Mouse (Mus musculus) WW6 (cell line): ENCODE measurements around the gene Grik3.
A peak's percentile ranks its signal among the peaks of the same experiment; 100 is the strongest.

Source experiments
- DNase-seq: peaks from one replicate; pipeline ENCODE4 v3.0.0-alpha.2; 2013; ENCODE audit warnings: low read depth, low spot score

Gene Grik3

DNA sequence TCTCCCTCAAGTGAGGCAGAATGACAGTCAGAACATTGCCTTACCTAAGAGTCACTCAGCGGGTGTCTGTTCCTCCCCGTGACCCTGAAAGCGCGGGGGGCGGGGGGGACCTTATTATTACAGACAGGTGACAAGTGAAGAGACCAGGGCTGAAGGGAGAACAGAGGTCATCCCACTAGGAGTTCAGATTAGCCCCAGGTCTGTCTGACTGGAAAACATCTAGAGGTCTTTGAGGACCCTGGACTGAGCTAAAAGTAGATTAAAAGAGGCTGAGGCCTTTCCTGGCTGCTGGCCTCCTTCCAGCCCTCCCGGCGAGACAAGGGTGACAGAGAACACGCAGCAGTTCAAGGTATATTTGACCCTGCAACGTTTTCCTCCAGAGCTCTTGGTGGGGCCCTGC lies 150.0 kb downstream of the Grik3 start:
- no peak for DNase-seq

DNA sequence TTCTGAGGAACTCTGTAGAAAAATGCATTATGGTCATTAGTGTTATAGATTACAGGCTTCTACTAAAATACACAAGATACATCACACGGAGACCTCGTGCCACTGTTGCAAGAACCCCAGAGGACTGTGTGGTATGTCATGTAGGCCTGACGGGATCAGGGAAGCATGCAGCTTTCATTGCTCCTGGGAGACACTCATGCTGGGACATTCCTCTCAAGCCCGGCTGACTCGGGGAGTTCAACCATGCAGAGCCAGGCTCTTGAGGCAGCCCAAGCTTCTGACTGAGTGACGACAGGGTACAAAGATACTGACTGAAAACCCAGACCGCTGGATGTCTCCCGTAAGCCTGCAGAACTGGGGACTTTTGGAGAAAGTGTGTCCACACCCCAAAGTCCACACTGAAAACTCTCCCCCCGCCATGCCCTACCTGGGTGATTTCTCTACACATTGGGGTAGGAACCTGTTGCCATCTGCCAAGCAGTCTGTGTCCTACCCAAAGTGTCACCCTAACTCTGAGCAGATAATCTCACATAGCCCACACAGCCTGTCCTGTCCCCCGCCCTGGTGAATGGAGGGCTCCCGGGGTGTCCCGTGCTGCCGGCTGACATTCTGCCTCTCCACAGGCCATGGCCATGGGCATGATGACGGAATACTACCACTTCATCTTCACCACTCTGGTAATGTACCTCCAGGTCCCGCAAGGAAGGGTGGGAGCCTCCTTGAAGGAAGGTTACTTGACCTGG lies 150.6 kb downstream of the Grik3 start:
- no peak for DNase-seq

DNA sequence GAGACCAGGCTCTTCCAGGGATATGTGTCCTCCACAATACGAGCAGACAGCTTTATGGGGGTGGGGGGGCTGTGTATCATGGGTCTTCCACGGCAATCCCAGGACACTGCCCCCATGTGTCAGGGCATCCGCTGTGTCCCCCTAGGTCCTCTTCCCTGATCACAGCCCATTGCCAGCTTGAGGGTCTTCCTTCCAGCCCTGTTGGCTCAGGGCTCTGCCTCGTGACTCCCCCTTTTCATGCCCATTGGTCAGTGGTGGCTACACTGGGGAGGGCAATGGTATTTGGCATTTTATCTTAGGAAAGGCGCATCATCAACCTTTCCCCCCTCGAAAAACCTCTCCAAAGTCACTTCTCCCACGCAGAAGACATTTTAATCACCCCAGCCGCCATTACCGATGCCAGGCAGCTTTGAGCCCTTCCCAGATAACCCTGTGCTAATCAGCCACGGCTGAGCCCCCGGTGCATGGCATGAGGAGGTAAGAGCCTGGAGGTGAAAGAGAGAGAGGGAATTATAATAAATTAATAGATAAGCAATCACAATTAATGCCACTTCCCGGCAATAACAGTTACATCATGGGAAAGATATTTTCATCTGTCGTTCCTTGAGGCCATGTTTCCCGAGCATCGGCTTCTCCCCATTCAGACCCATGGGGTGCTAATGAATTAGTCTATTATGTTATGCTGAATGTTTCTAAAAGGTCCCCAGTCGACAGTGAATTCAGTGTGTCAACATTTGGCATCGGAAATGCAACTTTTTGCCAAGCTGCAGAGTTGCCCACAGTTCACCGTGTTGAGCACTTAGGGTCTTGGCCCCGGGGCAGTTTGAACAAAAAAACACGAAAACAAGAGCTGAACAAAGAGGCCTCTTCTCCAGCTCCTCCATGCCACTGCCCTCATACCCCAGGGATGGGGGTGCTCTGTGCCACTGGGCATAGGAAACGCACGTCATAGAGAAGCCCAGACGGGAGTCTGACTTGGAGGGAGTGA lies 154.4 kb downstream of the Grik3 start:
- DNase-seq = no peak

GRCm38 (mm10) chr4:125651676-125652246 lies 161.3 kb downstream of the Grik3 start:
- peak; percentile 61 for DNase-seq

DNA sequence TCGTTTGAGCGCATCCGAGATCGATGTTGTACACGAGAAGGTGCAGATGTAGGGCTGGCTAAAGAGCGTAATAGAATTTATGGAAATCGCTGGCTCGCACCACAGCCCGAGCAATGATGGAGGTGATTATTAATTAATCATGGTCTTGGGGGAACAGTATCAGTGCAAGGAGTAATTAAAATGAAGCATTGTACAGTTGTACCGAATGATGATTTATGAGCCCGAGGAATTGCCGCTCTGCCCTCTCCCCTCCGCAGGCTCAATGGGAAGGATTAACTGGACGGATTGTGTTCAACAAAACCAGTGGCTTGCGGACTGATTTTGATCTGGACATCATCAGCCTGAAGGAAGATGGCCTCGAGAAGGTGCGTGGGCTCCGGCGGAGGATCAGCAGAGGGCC lies 165.5 kb downstream of the Grik3 start:
- DNase-seq = no peak

- DNase-seq = no peak
These were observed 167.9 kb downstream of the Grik3 start for GRCm38 (mm10) chr4:125658376-125658775.

GRCm38 (mm10) chr4:125661982-125662381 lies 171.5 kb downstream of the Grik3 start:
- DNase-seq = no peak

DNA sequence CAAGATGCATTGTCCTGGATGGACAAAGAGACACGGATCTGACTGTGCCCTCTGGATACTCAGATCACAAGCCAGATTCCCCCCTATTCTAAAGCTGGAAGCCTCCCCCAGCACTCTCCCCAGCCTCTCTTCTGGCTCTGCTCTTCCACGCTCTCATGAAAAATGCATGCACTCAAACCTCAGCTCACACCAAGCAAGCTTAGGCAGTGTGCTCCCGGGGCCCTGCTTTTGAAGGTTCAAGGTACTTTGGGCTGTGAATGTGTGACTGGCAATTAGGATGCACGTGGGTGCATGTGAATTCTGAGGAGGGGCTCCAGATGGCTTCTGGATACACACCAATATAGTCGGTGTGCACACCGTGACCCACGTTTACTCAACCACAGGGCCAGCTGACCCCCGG lies 172.8 kb downstream of the Grik3 start:
- no peak for DNase-seq

GRCm38 (mm10) chr4:125665955-125666354 lies 175.5 kb downstream of the Grik3 start:
- DNase-seq = no peak

GRCm38 (mm10) chr4:125682007-125682406 lies 191.5 kb downstream of the Grik3 start:
- no peak for DNase-seq

DNA sequence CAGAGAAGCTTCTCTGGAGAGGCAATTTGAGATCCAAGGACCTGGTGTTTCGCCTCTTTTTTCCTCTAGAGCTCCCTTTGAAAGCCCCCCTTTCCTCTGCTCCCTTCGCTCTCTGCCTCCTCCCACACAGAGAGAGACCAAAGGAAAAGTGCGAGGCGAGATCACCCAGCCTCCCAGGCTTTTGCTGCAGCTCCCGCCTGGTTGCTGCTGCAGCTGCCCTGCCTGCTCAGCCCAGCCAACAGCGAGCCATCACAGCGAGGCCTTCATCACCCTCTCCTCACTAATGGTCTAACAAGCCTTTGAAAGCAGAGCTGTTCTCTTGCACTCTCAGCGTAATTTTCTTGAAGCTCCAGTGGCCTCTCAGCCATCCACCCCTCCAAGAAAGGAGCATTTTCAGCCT lies 196.6 kb downstream of the Grik3 start:
- no peak for DNase-seq

GRCm38 (mm10) chr4:125695431-125695830 lies 204.9 kb downstream of the Grik3 start:
- DNase-seq = no peak

DNA sequence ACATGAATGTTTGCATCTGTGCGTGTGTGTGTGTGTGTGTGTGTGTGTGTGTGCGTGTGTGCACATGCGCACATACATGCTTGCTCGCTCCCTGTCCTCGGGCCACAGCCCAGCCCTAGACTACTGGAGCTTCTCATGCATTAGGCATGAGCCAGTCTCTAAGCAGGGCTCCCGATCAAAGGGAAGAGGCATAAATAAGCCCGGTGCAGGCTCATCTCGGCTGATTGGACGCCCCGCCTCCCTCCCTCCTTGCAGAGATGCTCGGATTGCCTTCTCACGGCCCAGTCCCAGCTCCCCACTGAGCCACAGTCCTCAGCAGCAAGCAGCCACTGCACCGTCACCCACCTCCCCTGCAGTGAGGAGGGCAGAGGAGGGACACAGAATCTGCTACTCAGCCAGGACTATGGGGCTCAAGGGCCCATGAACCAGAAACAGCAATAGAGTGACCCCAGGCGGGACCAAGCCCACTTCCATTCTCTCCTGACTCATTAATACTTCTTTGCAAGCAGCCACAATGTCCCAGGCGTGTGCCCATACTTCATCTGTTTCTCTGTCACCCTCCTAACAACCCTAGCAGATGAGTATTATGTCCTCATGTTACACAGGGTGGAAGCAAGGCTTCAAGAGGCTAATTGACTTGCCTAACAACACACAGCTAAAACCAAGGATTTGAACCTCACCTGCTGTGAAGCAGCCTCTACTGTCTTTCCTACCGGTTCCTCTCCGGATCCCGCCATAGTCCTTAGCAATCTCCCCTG lies 205.9 kb downstream of the Grik3 start:
- no peak for DNase-seq

DNA sequence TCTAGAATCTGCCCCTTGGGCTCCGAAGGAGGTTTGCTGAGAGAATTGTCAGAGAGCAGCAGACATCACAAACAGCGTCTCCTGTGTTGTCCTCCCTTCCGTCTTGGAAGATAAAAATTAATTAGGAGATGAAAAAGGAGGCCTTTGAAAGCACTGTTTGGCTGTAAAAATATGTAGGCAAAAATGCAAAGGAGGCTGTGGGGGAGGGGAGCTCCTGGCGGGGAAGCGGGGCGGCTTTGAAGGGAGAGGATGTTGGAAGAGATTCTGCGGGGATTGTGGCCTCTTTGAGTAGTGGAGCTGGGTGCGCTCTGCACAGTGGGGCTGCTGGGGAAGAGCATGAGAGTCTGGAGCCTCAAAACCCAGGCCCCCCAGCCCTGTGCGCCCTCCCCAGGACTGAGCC lies 207.1 kb downstream of the Grik3 start:
- no peak for DNase-seq

GRCm38 (mm10) chr4:125699056-125699455 lies 208.6 kb downstream of the Grik3 start:
- no peak for DNase-seq

DNA sequence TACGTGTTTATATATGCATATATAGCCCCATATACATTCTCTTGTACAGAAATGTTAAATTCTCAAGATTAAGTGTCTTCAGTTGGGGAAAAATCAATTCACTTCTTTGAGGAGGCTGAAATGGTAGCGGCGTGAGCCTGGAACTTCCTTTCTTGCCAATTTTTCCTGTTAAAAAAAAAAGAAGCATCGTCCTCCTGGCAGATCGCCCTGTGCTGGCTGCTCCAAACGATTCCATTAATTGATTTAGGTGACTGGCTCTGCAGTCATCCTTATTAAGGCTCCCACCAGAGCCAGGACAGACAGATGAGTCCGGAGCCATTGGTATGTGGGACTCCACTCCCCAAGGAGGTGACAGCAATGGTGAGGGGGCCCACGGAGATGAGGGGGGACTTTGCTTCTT lies 209.8 kb downstream of the Grik3 start:
- DNase-seq = no peak

DNA sequence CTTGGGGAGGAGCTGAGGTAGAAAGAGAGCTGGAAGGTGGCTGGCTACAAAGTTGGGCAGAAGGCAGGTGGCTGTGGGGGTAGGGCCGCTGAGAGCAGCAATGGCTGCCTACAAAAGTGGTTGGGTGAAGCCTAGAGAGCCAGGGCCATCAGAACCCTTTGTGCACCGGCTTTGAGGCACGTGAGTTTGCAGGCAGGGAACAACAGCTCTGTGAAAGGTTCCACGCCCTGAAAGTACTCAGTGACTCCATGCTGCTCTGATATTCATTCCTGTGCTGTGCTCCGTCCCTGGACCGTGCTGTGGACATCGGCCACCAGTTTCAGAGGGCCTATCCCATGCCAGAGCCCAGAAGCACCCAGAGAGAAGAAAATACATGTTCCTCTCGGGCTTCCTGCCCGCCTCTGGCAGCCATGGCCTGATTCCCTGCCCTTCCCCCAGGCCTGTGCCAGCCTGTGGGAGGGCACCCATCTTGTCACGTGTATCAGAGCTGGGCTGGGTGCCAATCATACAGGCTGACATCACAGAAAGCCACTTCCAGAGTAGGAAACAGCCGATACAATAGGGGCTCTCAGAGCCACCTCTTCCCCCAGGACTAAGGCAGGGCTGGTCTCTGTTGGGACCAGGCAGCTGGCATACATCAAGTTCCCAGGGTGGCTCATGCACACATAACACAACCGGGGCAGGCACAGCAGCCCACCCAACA lies 212.3 kb downstream of the Grik3 start:
- no peak for DNase-seq

DNA sequence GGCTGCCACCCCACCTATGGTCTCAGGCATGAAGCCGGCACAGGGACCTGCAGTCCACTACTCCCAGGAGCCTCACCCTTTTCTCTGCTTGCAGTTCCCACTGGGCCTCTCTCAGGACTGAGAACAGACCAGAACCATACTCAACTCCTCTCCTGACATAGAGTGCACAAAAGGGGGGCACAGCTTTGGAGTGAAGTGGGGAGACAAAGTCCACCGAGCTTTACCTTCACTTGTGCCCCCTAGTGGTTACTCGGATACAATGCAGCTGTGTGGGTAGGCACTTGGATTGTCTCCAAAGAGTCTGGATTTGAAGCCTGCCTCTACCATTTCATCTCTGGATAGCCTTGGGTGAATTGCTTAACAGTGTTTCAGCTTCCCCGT lies 212.8 kb downstream of the Grik3 start:
- DNase-seq = no peak

DNA sequence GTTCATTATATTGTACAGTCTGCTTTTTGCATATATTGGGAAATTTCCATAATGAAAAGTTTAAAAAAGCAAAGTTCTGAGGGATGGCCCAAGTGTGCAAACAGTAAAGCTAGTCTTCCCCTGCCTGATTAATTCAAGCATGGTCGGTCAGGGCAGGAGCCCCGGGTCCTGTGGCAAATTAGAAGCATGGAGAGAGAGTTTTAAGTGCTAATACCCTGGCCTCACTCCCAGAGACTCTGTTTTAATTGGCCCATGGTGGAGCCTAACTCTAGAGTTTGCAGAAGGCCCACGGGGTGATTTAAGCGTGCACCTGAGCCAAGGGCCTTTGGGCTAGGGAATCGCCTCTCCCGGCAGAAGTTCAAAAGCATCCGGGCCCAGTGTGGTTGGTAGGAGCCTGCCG lies 215.2 kb downstream of the Grik3 start:
- DNase-seq = no peak

GRCm38 (mm10) chr4:125709716-125710115 lies 219.2 kb downstream of the Grik3 start:
- DNase-seq = no peak

DNA sequence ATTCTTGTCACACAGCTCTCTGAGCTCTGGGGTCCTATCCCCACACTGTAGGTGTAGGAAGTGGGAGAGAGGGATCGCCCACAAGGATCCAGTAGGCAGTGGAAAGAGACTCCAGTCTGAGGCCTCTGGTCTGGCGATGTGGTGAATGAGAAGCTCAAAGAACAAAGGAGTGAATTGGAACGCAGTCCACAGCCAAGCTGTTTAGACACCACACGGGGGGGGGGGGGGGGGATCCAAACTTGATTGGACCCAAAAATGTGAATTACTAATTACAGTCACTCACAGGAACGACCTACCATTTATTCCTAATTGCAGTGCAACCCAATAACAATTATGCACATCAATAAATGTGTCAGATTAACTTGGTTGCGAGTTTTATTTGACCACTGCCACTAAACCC lies 227.4 kb downstream of the Grik3 start:
- DNase-seq = no peak
